Mouse (Mus musculus) ES-Bruce4 (cell line): Measurements from ENCODE around the gene Selenoh.

ENCODE experiments used
- CTCF ChIP-seq: IDR thresholded peaks from one replicate; pipeline ENCODE4 v1.8.1; 2011; ENCODE audit warnings: low read depth, low read length
- EP300 ChIP-seq: IDR thresholded peaks from 2 replicates; pipeline ENCODE4 v1.6.1; 2011; ENCODE audit warnings: low read depth, low read length; ENCODE audit not compliant: insufficient read depth
- POLR2A ChIP-seq: IDR thresholded peaks from one replicate; pipeline ENCODE4 v1.8.1; 2011; ENCODE audit warnings: low read length; ENCODE audit not compliant: insufficient read depth

DNA sequence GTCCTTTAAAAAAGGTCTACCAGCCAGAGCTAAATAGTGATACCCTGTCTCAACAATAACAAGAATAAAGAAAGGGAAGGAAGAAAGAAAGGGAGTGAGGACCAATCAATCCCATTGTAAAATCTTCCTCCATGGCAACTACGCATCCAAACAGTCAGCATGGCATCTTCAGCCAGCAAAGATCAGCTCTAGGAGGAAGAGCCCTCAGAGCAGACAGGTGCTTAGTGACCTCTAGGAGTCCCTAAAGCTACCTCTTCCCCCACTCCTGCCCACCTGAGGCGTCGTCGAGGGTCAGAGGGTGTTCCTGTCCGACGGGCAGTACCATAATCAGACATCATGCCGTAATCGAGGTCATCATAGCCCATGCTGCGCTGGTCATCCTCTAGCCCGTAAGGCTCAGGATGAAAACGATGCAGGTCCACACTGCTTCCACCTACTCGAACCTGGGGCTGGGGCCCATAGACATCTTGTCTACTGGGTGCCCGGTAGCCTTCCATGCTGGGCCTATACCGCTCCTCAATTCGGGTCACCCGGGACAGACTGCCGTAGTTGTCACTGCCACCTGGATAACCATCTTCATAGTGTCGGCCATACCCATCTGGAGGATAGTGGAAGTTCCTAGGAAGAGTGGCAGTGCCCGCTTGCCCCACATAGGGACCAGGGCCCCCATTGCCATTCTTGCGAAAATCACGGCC, 50.8 kb downstream of the Selenoh start:
- TF ChIP-seq CTCF: no peak
- TF ChIP-seq POLR2A: no peak
- TF ChIP-seq EP300: no peak
